Mouse (Mus musculus) fat pad, adult 2 months (tissue): ENCODE measurements around the gene Gtpbp10.

Source experiments
- DNase-seq: peaks from one replicate; pipeline ENCODE4 v3.0.0-alpha.2; 2011; ENCODE audit warnings: low read depth, low spot score; ENCODE audit errors: extremely low read depth

Gtpbp10 gene

GRCm38 (mm10) chr5:5501583-5501982 lies 57.8 kb downstream of the Gtpbp10 start:
- no peak for DNase-seq

GRCm38 (mm10) chr5:5496393-5496792 lies 62.9 kb downstream of the Gtpbp10 start:
- no peak for DNase-seq

GRCm38 (mm10) chr5:5495042-5495441 lies 64.3 kb downstream of the Gtpbp10 start:
- DNase-seq, result no peak

GRCm38 (mm10) chr5:5494269-5495005 lies 64.9 kb downstream of the Gtpbp10 start:
- no peak for DNase-seq

- DNase-seq, result no peak
Measured at GRCm38 (mm10) chr5:5492163-5492562, 67.2 kb downstream of the Gtpbp10 start.
